Mouse (Mus musculus) frontal cortex, adult 2 months (tissue): ENCODE data around the gene Grid2. TPM values are rescaled to one million over a fixed set of nuclear protein-coding genes. Genes with fewer than 3 reads are reported as not detected.
"Not testable (repeated sequence)": the region's sequence is repeated elsewhere in the genome, so short reads cannot be mapped to it uniquely, and the experiment has no call there.

ENCODE experiments used
- DNase-seq, 2 experiments: peaks; one replicate each; pipeline ENCODE4 v3.0.0; 2022; ENCODE audit warnings: low spot score in 1 of 2; ENCODE audit errors: extremely low spot score in 1 of 2
- polyA plus RNA-seq: library from polyadenylated mRNA; depleted of rRNA; stranded (reverse); fragments of >200 nt; gene quantifications from 2 replicates; pipeline ENCODE4 v1.2.3, GENCODE M21; 2012; rRNA removed

The Grid2 gene
- polyA plus RNA-seq = 6.8 and 9.1 TPM in 2 replicates

- DNase-seq = peak; percentile 37 to 70
Observed at GRCm38 (mm10) chr6:63255826-63256555, at the start of gene Grid2. Gene Grid2, plus strand, starts transcription at chr6:63255876.

GRCm38 (mm10) chr6:63250738-63251137 lies 4.9 kb upstream of the Grid2 start:
- DNase-seq = no peak

- DNase-seq = peak; percentile 22 to 62
Observed at GRCm38 (mm10) chr6:63256556-63257405, 1.1 kb downstream of the Grid2 start.

GRCm38 (mm10) chr6:63257406-63257845 lies 1.8 kb downstream of the Grid2 start:
- peak in 1 of 2 experiments; percentile 61 for DNase-seq

GRCm38 (mm10) chr6:63257876-63258275 lies 2.2 kb downstream of the Grid2 start:
- no peak for DNase-seq

- DNase-seq = no peak
Observed at GRCm38 (mm10) chr6:63259764-63260163, 4.1 kb downstream of the Grid2 start.

GRCm38 (mm10) chr6:63284419-63284818 lies 28.7 kb downstream of the Grid2 start:
- peak in 1 of 2 experiments; percentile 54 for DNase-seq

- DNase-seq = no peak
Observed at GRCm38 (mm10) chr6:63342438-63343004, 86.8 kb downstream of the Grid2 start.

- DNase-seq = no peak
Observed at GRCm38 (mm10) chr6:63347015-63347414, 91.3 kb downstream of the Grid2 start.

- DNase-seq = peak in 1 of 2 experiments; percentile 12
Observed at GRCm38 (mm10) chr6:63381061-63381611, 125.5 kb downstream of the Grid2 start.

- peak in 1 of 2 experiments; percentile 7 for DNase-seq
Observed at GRCm38 (mm10) chr6:63401698-63402097, 146.0 kb downstream of the Grid2 start.

GRCm38 (mm10) chr6:63417534-63417933 lies 161.9 kb downstream of the Grid2 start:
- DNase-seq = no peak

- no peak for DNase-seq
Observed at GRCm38 (mm10) chr6:63432751-63433150, 177.1 kb downstream of the Grid2 start.

- DNase-seq = no peak
Observed at GRCm38 (mm10) chr6:63448175-63448574, 192.5 kb downstream of the Grid2 start.

- DNase-seq = peak in 1 of 2 experiments; percentile 27
Observed at GRCm38 (mm10) chr6:63482141-63482540, 226.5 kb downstream of the Grid2 start.

GRCm38 (mm10) chr6:63515016-63515415 lies 259.3 kb downstream of the Grid2 start:
- DNase-seq = no peak

- DNase-seq = no peak
Observed at GRCm38 (mm10) chr6:63515957-63516356, 260.3 kb downstream of the Grid2 start.

- peak in 1 of 2 experiments; percentile 12 for DNase-seq
Observed at GRCm38 (mm10) chr6:63531751-63532150, 276.1 kb downstream of the Grid2 start.

- DNase-seq = no peak
Observed at GRCm38 (mm10) chr6:63532901-63533300, 277.2 kb downstream of the Grid2 start.

- DNase-seq = no peak
Observed at GRCm38 (mm10) chr6:63547741-63548140, 292.1 kb downstream of the Grid2 start.

GRCm38 (mm10) chr6:63568741-63569140 lies 313.1 kb downstream of the Grid2 start:
- not testable (repeated sequence) for DNase-seq
